Mouse (Mus musculus) spleen, adult 2 months (tissue): ENCODE results near the gene Ldlrad3. TPM values are rescaled to one million over a fixed set of nuclear protein-coding genes. Genes with fewer than 3 reads are reported as not detected.

ENCODE experiments used
- DNase-seq, 2 experiments: peaks; one replicate each; pipeline versions ENCODE4 v3.0.0 to v3.0.0-alpha.2; 2012 to 2021; ENCODE audit warnings: low spot score in 2 of 2, low read depth in 1 of 2
- H3K27ac ChIP-seq: fragments of 200-500 bp; 2 replicates; pipeline ENCODE4 v1.5.1; 2012; ENCODE audit warnings: low read length, inconsistent platforms; ENCODE audit not compliant: insufficient read depth
- H3K27me3 ChIP-seq: fragments of 200-500 bp; 2 replicates; pipeline ENCODE4 v1.6.1; 2012; ENCODE audit warnings: mild to moderate bottlenecking, moderate library complexity, low read length, inconsistent platforms; ENCODE audit not compliant: control insufficient read depth, insufficient read depth
- H3K36me3 ChIP-seq: fragments of 200-500 bp; 2 replicates; pipeline ENCODE4 v1.6.1; 2012; ENCODE audit warnings: mild to moderate bottlenecking, low read length, inconsistent platforms; ENCODE audit not compliant: control insufficient read depth, insufficient read depth
- H3K4me1 ChIP-seq: fragments of 200-500 bp; 2 replicates; pipeline ENCODE4 v1.6.1; 2011; ENCODE audit warnings: inconsistent platforms; ENCODE audit not compliant: control insufficient read depth, insufficient read depth, insufficient read length
- H3K4me3 ChIP-seq: fragments of 200-500 bp; 2 replicates; pipeline ENCODE4 v1.5.1; 2011; ENCODE audit warnings: mild to moderate bottlenecking, inconsistent platforms; ENCODE audit not compliant: insufficient read depth, insufficient read length; ENCODE audit errors: extremely low read depth
- CTCF ChIP-seq: fragments of 200-500 bp; IDR thresholded peaks from 2 replicates; pipeline ENCODE4 v1.5.1; 2011; ENCODE audit warnings: mild to moderate bottlenecking, inconsistent platforms; ENCODE audit not compliant: insufficient read depth, insufficient read length, insufficient replicate concordance; ENCODE audit errors: extremely low read depth
- POLR2A ChIP-seq: fragments of 200-500 bp; IDR thresholded peaks from 2 replicates; pipeline ENCODE4 v1.6.1; 2011; ENCODE audit warnings: low read depth, low read length, inconsistent platforms
- WGBS: fragments of 180-500 bp; shearing (Covaris S2); methylation state at CpG from one replicate; pipeline ENCODE4 v1.1.7; 2018; 5-methylcytosine and 5-hydroxymethylcytosine counted together
- polyA plus RNA-seq: library from polyadenylated mRNA; depleted of rRNA; stranded (reverse); fragments of >200 nt; gene quantifications from 2 replicates; pipeline ENCODE4 v1.2.3, GENCODE M21; 2012

Ldlrad3 gene
- polyA plus RNA-seq, 1 experiment = 3.5 TPM

DNA sequence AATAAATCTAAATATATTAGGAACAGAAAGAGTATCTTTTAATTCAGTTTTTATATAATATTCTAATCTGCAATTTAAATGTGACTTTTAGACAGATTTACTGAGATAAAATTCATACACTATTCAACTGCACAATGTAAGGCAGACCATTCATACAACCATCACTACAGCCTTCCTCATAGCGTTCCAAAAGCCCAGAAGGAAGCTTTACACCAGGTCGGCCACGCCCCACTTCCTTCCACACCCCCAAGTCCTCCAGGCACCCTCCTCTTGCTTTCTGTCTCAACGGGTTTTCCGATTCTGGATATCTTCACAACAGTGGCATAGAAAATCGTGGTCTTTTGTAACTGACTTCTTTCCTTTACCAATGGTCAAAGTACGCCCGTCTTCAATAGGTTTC lies 39.8 kb downstream of the Ldlrad3 start:
- H3K4me3 ChIP-seq = no peak overlapping the region
- H3K36me3 ChIP-seq = no peaks in the 10 kb centered on the region
- H3K27ac ChIP-seq = no peak overlapping the region
- no peaks in the 10 kb centered on the region for H3K4me1 ChIP-seq
- WGBS = 55% methylated on average over 8 of the region's 8 CpGs
- H3K27me3 ChIP-seq = no peaks in the 10 kb centered on the region
- TF ChIP-seq CTCF (no peak), POLR2A (no peak)
- no peak for DNase-seq

DNA sequence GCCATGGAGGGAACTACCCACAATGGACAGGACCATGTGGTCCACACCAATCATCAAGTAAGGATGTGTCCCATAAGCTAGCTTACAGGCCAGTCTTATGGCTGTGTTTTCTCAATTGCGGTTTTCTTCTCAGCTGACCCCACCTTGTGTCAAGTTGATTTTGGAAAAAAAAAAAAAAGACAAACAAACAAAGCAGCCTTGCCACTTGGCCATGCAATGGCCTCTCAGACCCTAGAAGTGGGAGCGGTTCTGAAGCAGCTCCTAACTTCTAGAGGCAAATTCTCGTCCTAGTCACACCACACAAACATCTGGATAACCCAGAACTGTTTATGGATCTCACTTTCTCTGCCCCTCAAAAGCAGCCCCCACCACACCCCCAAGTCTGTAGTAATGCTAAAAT lies 41.1 kb downstream of the Ldlrad3 start:
- Histone ChIP-seq H3K4me3 (no peak overlapping the region), H3K4me1 (no peaks in the 10 kb centered on the region), H3K36me3 (no peaks in the 10 kb centered on the region), H3K27ac (no peak overlapping the region), H3K27me3 (no peaks in the 10 kb centered on the region)
- 90% methylated on average over 3 of the region's 3 CpGs for WGBS
- no peak for TF ChIP-seq POLR2A
- no peak for TF ChIP-seq CTCF
- DNase-seq = no peak

DNA sequence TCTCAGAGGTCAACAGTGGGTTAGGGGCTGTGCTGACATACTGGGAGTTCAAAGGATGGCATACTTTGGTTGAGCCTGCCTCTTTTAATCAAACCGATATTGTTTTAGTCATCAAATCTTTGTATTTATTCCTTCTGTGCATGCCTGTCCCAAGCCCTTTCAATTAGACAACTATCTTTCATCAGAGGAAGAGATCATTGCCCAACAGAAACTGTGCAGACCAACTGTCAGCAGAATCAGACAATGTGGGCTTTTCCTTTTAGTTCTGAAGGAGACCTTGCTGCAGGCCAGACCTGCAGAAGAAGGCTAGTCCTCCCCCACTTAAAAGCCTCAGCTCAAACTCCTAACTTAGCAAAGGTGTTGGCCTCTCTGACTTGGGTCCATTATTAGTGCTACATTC lies 41.9 kb downstream of the Ldlrad3 start:
- DNase-seq = no peak
- Histone ChIP-seq H3K4me1 (no peaks in the 10 kb centered on the region), H3K27ac (no peak overlapping the region), H3K36me3 (no peaks in the 10 kb centered on the region), H3K4me3 (no peak overlapping the region), H3K27me3 (no peaks in the 10 kb centered on the region)
- WGBS = 93% methylated on average over 1 of the region's 1 CpGs
- TF ChIP-seq CTCF = no peak
- no peak for TF ChIP-seq POLR2A

DNA sequence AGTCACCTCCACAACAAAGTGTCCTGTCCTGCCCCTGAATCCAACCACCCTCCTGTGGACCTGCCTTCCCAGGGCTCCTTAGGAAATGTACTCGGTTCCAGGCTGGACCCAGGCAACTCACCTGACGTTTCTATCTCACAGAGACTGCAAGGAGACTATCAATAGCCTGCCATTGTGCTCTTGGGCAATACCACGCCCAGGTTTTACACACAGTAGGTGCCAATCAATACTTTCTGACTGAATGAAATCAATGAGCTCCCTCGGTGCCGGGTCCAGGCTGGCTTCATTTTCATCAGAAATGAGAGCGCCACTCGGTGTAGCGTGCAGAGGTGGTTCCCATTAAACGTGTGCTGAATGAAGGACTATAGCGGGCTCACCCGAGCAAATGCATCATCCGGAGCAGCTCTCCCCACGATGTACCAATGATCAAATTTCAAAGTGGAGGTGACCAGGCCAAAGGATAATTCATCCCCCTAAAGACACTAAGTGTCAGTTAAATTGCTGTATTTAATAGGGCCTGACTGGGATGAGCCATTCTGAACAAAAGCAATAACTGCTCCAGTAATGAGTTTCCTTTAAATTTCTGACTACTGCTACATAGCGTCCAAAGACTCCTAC lies 43.4 kb downstream of the Ldlrad3 start:
- no peak overlapping the region for H3K4me3 ChIP-seq
- 92% methylated on average over 14 of the region's 14 CpGs for WGBS
- no peaks in the 10 kb centered on the region for H3K27me3 ChIP-seq
- DNase-seq = no peak
- TF ChIP-seq POLR2A (no peak), CTCF (no peak)
- H3K36me3 ChIP-seq = no peaks in the 10 kb centered on the region
- H3K4me1 ChIP-seq = no peaks in the 10 kb centered on the region
- no peak overlapping the region for H3K27ac ChIP-seq

DNA sequence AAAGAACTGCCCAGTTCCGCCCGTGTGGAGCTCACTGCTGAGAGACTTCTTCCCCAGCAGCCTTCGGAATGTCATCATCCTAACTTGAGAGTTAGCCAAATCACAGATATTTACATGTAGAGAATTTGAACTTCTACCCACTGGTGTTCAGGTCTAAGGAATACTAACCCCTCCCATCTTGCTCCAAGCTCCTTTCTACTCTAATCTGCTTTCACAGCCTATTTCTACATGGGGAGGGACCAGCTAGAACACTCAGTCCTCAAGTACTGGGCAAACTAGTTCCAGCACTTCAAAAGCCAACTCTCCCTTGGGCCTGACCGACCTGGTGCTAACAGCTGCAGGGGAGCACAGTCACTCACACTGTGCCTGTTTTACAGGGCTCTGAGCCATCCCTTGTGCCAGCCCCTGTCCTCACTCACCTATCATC lies 44.0 kb downstream of the Ldlrad3 start:
- Histone ChIP-seq H3K27me3 (no peaks in the 10 kb centered on the region), H3K27ac (no peak overlapping the region), H3K4me1 (no peaks in the 10 kb centered on the region), H3K36me3 (no peaks in the 10 kb centered on the region), H3K4me3 (no peak overlapping the region)
- 92% methylated on average over 4 of the region's 4 CpGs for WGBS
- no peak for TF ChIP-seq POLR2A
- TF ChIP-seq CTCF = no peak
- DNase-seq = no peak

DNA sequence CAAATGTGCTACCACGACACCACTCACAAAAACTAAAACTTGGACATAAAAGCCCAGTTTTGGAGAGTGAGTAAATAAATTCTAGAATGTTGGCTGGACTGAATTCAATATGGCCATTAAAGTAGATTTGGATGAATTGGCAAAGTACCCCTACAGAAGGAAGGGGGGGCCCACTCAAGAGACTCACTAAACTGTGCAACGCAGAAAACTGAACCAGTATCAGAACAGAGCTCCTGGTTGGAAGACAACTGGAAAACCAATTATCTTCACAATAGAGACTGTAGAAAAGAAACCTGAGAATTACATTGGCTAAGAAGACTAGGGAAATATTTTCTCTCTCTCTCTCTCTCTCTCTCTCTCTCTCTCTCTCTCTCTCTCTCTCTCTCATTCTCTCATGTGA lies 45.0 kb downstream of the Ldlrad3 start:
- 84% methylated on average over 2 of the region's 2 CpGs for WGBS
- TF ChIP-seq CTCF = no peak
- no peak for TF ChIP-seq POLR2A
- no peaks in the 10 kb centered on the region for H3K27me3 ChIP-seq
- no peaks in the 10 kb centered on the region for H3K4me1 ChIP-seq
- DNase-seq = no peak
- H3K27ac ChIP-seq = no peak overlapping the region
- no peak overlapping the region for H3K4me3 ChIP-seq
- H3K36me3 ChIP-seq = no peaks in the 10 kb centered on the region

DNA sequence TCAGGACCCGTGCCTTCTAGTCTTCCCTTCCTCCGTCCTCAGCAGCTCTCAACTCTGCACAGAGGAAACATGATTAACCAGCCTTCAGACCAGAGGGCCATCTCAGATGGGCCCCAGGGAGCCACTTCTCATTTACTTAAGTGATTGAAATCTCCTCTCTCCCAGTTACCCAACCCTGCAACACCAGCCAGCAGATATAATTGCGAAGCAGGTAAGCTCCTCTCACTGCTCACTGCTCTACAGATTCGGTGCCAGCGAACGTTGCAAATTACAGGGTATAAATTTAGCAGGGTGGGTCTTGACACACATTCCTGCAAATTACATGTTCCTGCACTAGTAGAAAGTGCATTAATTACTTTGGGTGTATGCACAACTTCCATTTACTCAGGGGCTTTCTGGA lies 48.3 kb downstream of the Ldlrad3 start:
- H3K4me3 ChIP-seq = no peak overlapping the region
- no peak for TF ChIP-seq CTCF
- no peak for TF ChIP-seq POLR2A
- WGBS = 64% methylated on average over 6 of the region's 6 CpGs
- H3K27ac ChIP-seq = no peak overlapping the region
- no peak for DNase-seq
- H3K4me1 ChIP-seq = peaks cover 3% of the 10 kb centered on the region; the same call in 1 of the 2 replicates
- no peaks in the 10 kb centered on the region for H3K27me3 ChIP-seq
- no peaks in the 10 kb centered on the region for H3K36me3 ChIP-seq
